ENCODE assay signal across 9 mouse cellular contexts in the genomic region with DNA sequence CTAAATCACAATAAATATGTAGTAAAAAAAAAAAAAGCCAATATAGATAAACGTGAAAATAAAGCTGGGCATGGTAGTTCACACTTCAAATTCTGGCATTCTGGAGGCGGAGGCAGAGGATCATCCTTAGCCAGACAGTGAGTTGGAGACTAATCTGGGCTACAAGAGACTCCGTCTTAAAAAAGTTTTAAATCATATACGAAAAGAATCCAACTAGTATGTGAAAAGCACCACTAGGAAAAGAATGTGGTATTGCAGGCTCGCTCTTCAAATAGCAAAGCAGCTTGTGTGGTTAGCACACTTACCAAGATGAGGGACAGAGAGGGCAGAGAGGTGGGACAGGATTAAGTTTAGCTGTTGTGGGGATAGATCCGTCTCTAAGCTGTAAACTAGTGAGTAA. TPM values are rescaled to one million over a fixed set of nuclear protein-coding genes. Genes with fewer than 3 reads are reported as not detected.
DNase-seq lines count a peak whose midpoint lies in the region; ATAC-seq and TF ChIP-seq lines count a peak whose summit lies in the region.
"Had no signal": no experiment of that assay in that cellular context is flagged by ENCODE, and none has a peak within 500 bp of the region (broad histone marks: within the 10 kb centered on the region; RNA-seq: fewer than 3 reads in every experiment).

No protein-coding gene starts in this region.

- peak overlapping the region; percentile 69; the same call in 1 of the 2 replicates for H3K4me3 ChIP-seq in kidney, postnatal 0 days (replicated peaks; ENCODE audit: low read depth, low read length)
- H3K4me3 ChIP-seq in embryonic facial prominence, embryonic 11.5 days (ENCODE audit: low read depth, low read length), result no peak overlapping the region
- peak overlapping the region; percentile 51; the same call in 1 of the 2 replicates for H3K4me3 ChIP-seq in intestine, embryonic 14.5 days (ENCODE audit: low read depth, low read length)
- peak overlapping the region; percentile 70 for H3K4me3 ChIP-seq in myocyte

- DNase-seq in kidney, postnatal 0 days (ENCODE audit: low spot score), result no peak
- DNase-seq in kidney, adult 8-10 months, result no peak
- no peak for DNase-seq in embryonic facial prominence, embryonic 11.5 days (ENCODE audit: low spot score)
- DNase-seq in intestine, embryonic 14.5 days (ENCODE audit: low spot score), result no peak
- no peak for DNase-seq in natural killer cell, adult 2 months (ENCODE audit: low spot score in 2 of 2)
- no peak for DNase-seq in adrenal gland, postnatal 4 days (ENCODE audit: low spot score in 2 of 2)
- DNase-seq in adrenal gland, postnatal 10 days, result no peak

- peak overlapping the region; percentile 84 for H3K4me2 ChIP-seq in kidney, postnatal 0 days (ENCODE audit: low read length)
- H3K4me2 ChIP-seq in embryonic facial prominence, embryonic 11.5 days (ENCODE audit: low read depth, low read length), result peak overlapping the region; percentile 79
- H3K4me2 ChIP-seq in intestine, embryonic 14.5 days (ENCODE audit: low read length), result peak overlapping the region; percentile 94
- H3K4me2 ChIP-seq in myocyte (ENCODE audit: low read depth), result peak overlapping the region; percentile 100

- peak overlapping the region; percentile 87 for H3K27ac ChIP-seq in kidney, postnatal 0 days
- no peak overlapping the region for H3K27ac ChIP-seq in embryonic facial prominence, embryonic 11.5 days (replicated peaks; ENCODE audit: low read depth, low read length)
- peak overlapping the region; percentile 77; the same call in 1 of the 2 replicates for H3K27ac ChIP-seq in intestine, embryonic 14.5 days (ENCODE audit: low read depth)

- H3K27me3 ChIP-seq in kidney, postnatal 0 days (ENCODE audit: insufficient read depth, low read length), result no peaks in the 10 kb centered on the region
- H3K27me3 ChIP-seq in embryonic facial prominence, embryonic 11.5 days (ENCODE audit: control insufficient read depth, insufficient read depth, low read length), result no peaks in the 10 kb centered on the region
- no peaks in the 10 kb centered on the region for H3K27me3 ChIP-seq in intestine, embryonic 14.5 days (replicated peaks; ENCODE audit: control insufficient read depth, insufficient read depth, low read length)
- H3K27me3 ChIP-seq in myocyte (ENCODE audit: control insufficient read depth, insufficient read depth, insufficient read length), result no peaks in the 10 kb centered on the region

- no peaks in the 10 kb centered on the region for H3K9me3 ChIP-seq in kidney, postnatal 0 days (replicated peaks; ENCODE audit: low read length)
- H3K9me3 ChIP-seq in embryonic facial prominence, embryonic 11.5 days (replicated peaks; ENCODE audit: control insufficient read depth, low read length), result no peaks in the 10 kb centered on the region
- H3K9me3 ChIP-seq in intestine, embryonic 14.5 days (ENCODE audit: control insufficient read depth, low read length), result no peaks in the 10 kb centered on the region

- peaks cover 5% of the 10 kb centered on the region for H3K79me2 ChIP-seq in myocyte (ENCODE audit: control insufficient read depth, insufficient read depth)

- ATAC-seq in kidney, postnatal 0 days (replicated peaks; ENCODE audit: low FRiP score, low read depth), result no peak
- ATAC-seq in embryonic facial prominence, embryonic 11.5 days (replicated peaks; ENCODE audit: insufficient number of reproducible peaks, low FRiP score, low TSS enrichment, low read depth), result no peak
- no peak for ATAC-seq in intestine, embryonic 14.5 days (replicated peaks; ENCODE audit: low FRiP score, low TSS enrichment, low read depth)

- TF ChIP-seq CTCF in kidney, postnatal 0 days (IDR thresholded peaks at IDR 0.05; ENCODE audit: low read depth), result no peak

- peak overlapping the region; percentile 56 for H3ac ChIP-seq in myocyte (ENCODE audit: control insufficient read depth, insufficient read length)

- WGBS in kidney, postnatal 0 days, result 49% methylated on average over 6 of the region's 6 CpGs
- WGBS in embryonic facial prominence, embryonic 11.5 days, result 54% methylated on average over 6 of the region's 6 CpGs
- WGBS in intestine, embryonic 14.5 days, result 49% methylated on average over 6 of the region's 6 CpGs

- no peak for TF ChIP-seq POLR2A in myocyte (IDR thresholded peaks at IDR 0.05; ENCODE audit: insufficient read length, low read depth)

- 0 out of 2 replicates have a peak, but pooled peaks cover 2% of the 10 kb centered on the region for H3K36me3 ChIP-seq in kidney, postnatal 0 days (ENCODE audit: insufficient read depth, low read length)
- H3K36me3 ChIP-seq in embryonic facial prominence, embryonic 11.5 days (replicated peaks; ENCODE audit: control insufficient read depth, insufficient read depth, low read depth, low read length), result no peaks in the 10 kb centered on the region
- peaks cover 9% of the 10 kb centered on the region; the same call in 1 of the 2 replicates for H3K36me3 ChIP-seq in intestine, embryonic 14.5 days (ENCODE audit: control insufficient read depth, insufficient read depth, low read length)
- no peaks in the 10 kb centered on the region for H3K36me3 ChIP-seq in myocyte (ENCODE audit: control insufficient read depth, insufficient read depth)

- 0 out of 2 replicates have a peak overlapping the region, but pooled peaks have one; percentile 55 for H3K9ac ChIP-seq in kidney, postnatal 0 days (ENCODE audit: low read depth, low read length)
- no peak overlapping the region; the same call in 1 of the 2 replicates for H3K9ac ChIP-seq in embryonic facial prominence, embryonic 11.5 days (replicated peaks; ENCODE audit: low read length)
- no peak overlapping the region for H3K9ac ChIP-seq in intestine, embryonic 14.5 days (ENCODE audit: low read length)

- peaks cover 5% of the 10 kb centered on the region; the same call in 1 of the 2 replicates for H3K4me1 ChIP-seq in kidney, postnatal 0 days (replicated peaks; ENCODE audit: insufficient read depth, low read length)
- no peaks in the 10 kb centered on the region for H3K4me1 ChIP-seq in embryonic facial prominence, embryonic 11.5 days (ENCODE audit: control insufficient read depth, insufficient read depth, low read length)
- peaks cover 14% of the 10 kb centered on the region for H3K4me1 ChIP-seq in intestine, embryonic 14.5 days (replicated peaks; ENCODE audit: control insufficient read depth, insufficient read depth, low read length)

TF ChIP-seq in myocyte, 11 proteins besides CTCF, POLR2A, EP300 and RAD21:
- TF ChIP-seq TCF3 (IDR thresholded peaks at IDR 0.05; ENCODE audit: insufficient read length, low read depth) (no peak), SRF (IDR thresholded peaks at IDR 0.05; ENCODE audit: control insufficient read depth, insufficient read length, low read depth) (no peak), REST (IDR thresholded peaks at IDR 0.05; ENCODE audit: insufficient read depth, insufficient read length) (no peak)

RNA-seq across cellular contexts. Expression of a gene that starts 1.2 kb away (rescaled TPM):
- 66.2 and 66.3 TPM in 2 replicates for polyA plus RNA-seq in kidney, postnatal 0 days (2015; fragmentation: Nextera tagmentation; extraction: Ambion mirVana)
- polyA plus RNA-seq in embryonic facial prominence, embryonic 11.5 days (2014; fragmentation: Nextera tagmentation; extraction: Ambion mirVana), result 66.4 and 73.4 TPM in 2 replicates
- 49.9 and 54.0 TPM in 2 replicates for polyA plus RNA-seq in intestine, embryonic 14.5 days (2014; fragmentation: Nextera tagmentation; extraction: Ambion mirVana)
- polyA plus RNA-seq in myocyte (2012; fragmentation: generic; extraction: Trizol), result 29.2 TPM
- total RNA-seq in adrenal gland, postnatal 4 days (2021), result 10 to 100 TPM; 31.3 to 36.3 TPM
- total RNA-seq in adrenal gland, postnatal 10 days (2021), result 10 to 100 TPM; 26.4 to 27.9 TPM

RNA-seq across cellular contexts. Expression of a gene that starts 15.1 kb away (rescaled TPM):
- 60.1 and 72.0 TPM in 2 replicates for polyA plus RNA-seq in kidney, postnatal 0 days (2015; fragmentation: Nextera tagmentation; extraction: Ambion mirVana)
- 13.8 TPM in 2 replicates for polyA plus RNA-seq in embryonic facial prominence, embryonic 11.5 days (2014; fragmentation: Nextera tagmentation; extraction: Ambion mirVana)
- 14.2 and 14.6 TPM in 2 replicates for polyA plus RNA-seq in intestine, embryonic 14.5 days (2014; fragmentation: Nextera tagmentation; extraction: Ambion mirVana)
- 46.6 TPM for polyA plus RNA-seq in myocyte (2012; fragmentation: generic; extraction: Trizol)
- total RNA-seq in adrenal gland, postnatal 4 days (2021), result 10 to 100 TPM; 79.3 to 83.7 TPM
- total RNA-seq in adrenal gland, postnatal 10 days (2021), result 10 to 100 TPM; 46.2 to 61.5 TPM

RNA-seq across cellular contexts. Expression of a gene that starts 26.0 kb away (rescaled TPM):
- polyA plus RNA-seq in kidney, postnatal 0 days (2015; fragmentation: Nextera tagmentation; extraction: Ambion mirVana), result not detected in 2 replicates
- not detected in 2 replicates for polyA plus RNA-seq in embryonic facial prominence, embryonic 11.5 days (2014; fragmentation: Nextera tagmentation; extraction: Ambion mirVana)
- not detected in 2 replicates for polyA plus RNA-seq in intestine, embryonic 14.5 days (2014; fragmentation: Nextera tagmentation; extraction: Ambion mirVana)
- polyA plus RNA-seq in myocyte (2012; fragmentation: generic; extraction: Trizol), result not detected
- not detected for total RNA-seq in adrenal gland, postnatal 4 days (2021)
- not detected for total RNA-seq in adrenal gland, postnatal 10 days (2021)
- total RNA-seq: gastrocnemius, postnatal 36 days had no signal

RNA-seq across cellular contexts. Expression of a gene that starts 51.2 kb away (rescaled TPM):
- polyA plus RNA-seq in kidney, postnatal 0 days (2015; fragmentation: Nextera tagmentation; extraction: Ambion mirVana), result not detected in 2 replicates
- not detected in 2 replicates for polyA plus RNA-seq in embryonic facial prominence, embryonic 11.5 days (2014; fragmentation: Nextera tagmentation; extraction: Ambion mirVana)
- polyA plus RNA-seq in intestine, embryonic 14.5 days (2014; fragmentation: Nextera tagmentation; extraction: Ambion mirVana), result not detected in 2 replicates
- not detected for polyA plus RNA-seq in myocyte (2012; fragmentation: generic; extraction: Trizol)
- not detected for total RNA-seq in adrenal gland, postnatal 4 days (2021)
- not detected for total RNA-seq in adrenal gland, postnatal 10 days (2021)
- total RNA-seq: gastrocnemius, postnatal 36 days had no signal
